Mouse (Mus musculus) heart, postnatal 36 days (tissue): Measurements from ENCODE around the gene Sucnr1. TPM values are rescaled to one million over a fixed set of nuclear protein-coding genes. Genes with fewer than 3 reads are reported as not detected.
A peak's percentile ranks its signal among the peaks of the same experiment; 100 is the strongest.
"Not testable (repeated sequence)": the region's sequence is repeated elsewhere in the genome, so short reads cannot be mapped to it uniquely, and the experiment has no call there.

ENCODE experiments used
- DNase-seq, 2 experiments: peaks; one replicate each; pipeline ENCODE4 v3.0.0; 2021 to 2022
- intact Hi-C: fragments of 180-260 bp; cut with DNase I; formaldehyde crosslinking; loops from one replicate; pipeline ENCODE4 v1.15.1; 2025
- total RNA-seq, 2 experiments: library from RNA; stranded (reverse); gene quantifications; 2 replicates each; pipeline ENCODE4 v1.2.3; 2021

Gene Sucnr1
- not detected for total RNA-seq

DNA sequence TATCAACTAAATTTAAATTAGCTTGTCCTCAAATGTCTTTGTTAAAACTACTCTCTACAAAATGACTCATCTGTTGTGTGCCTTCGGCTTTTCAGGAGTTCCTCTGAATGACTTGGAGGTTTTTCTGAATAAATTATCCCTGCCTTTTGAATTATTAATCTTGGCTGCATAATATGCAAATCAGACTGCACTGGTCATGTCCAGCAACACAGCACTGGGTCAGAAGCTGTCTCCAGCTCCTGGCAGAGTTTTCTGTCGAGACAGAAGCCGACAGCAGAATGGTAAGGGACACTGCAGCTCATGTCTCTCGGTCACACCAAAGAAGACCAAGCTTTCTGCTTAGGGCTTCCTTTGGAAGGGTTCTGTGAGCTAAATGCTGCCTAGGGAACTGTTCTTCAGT, at the start of gene Sucnr1:
TSS of gene Sucnr1 (plus strand) at position 222 of the 400 bp plus-strand sequence.
- intact Hi-C loops = no loop called here
- DNase-seq = peak in 1 of 2 experiments; percentile 3

DNA sequence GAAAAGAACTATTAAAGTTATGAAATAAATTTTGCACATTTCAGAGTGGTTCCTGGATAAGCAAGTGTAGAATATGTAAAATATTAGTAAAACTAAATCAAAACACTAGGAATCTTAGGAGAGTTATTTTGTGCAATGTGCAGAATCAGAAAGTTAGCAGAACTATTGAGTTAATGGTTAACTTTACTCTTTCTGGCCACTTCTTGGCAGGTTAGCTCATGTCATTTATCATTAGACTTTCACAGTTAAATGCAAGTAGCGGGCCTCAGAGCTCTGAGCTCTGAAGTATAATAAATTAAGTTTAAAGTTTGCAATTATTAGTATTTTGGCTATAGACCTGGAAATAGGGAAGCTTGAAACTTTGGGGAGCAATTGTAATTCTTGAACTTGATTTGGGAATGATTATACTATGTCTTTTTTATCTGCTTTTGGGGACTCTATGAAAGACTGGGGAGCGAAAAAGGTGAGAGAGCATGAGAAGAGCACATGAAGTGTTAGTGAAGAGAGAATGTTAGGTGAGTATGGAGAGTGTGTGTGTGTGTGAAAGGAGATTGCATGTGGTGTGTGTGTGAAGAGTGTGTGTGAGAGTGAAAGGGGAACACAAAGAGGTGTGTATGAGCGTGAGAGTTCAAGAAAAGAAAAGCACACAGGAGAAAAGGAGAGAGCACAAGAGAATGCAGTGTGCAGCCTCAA, 35.3 kb upstream of the Sucnr1 start:
- intact Hi-C loops = no loop called here

DNA sequence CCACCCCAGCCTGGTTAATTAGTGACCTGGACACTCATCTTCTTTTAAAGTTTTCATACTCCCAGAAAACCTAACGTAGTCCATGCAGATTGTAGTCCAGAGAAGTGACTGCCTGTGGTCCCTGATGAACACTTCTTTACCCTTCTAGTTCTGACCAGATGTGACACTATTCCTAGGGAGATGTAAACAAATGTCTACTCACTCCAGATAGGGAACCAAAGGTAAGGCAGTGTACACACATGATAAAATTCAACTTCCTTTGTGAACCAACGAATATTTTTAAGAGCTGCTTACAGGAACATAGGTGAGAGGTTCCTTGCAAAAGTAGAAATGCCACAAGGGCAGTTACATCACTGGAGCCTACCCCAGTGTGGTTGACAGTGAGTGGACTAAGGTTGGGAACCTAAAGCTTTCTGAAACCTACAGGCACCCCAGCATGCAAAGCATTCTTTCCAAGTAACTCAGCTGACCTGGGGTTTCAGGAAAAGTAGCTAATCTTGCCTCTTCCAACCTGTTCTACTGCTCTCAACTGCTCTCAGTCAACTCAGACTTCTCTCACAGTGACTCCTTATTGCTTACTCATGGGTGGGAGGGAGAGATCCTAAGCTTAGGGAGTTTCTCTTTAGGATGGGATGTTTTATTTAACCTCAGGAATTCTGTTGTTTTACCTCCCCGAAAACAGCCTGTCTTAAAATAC, 28.3 kb upstream of the Sucnr1 start:
- no peak for DNase-seq
- intact Hi-C loops = no loop called here

More for the DNA sequence above, 35.3 kb upstream of the Sucnr1 start:
- no peak for DNase-seq

DNA sequence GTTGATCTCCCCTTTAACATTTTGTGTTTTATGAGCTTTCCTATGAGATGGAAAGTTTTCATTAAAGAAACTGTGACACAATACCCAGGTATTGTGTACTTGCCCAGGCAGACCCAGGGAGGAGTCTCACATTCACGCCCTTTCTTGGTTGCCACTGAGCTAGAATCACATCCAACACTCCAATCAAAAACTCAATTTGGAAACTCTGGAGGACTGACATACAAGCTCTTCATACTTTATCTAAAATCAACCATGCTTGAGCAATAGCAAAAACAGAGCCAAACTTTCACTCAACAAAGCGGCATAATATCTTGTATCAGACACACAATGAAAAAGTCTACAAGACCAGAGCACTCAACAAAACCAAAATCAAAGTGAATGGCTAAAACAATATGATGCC, 27.7 kb upstream of the Sucnr1 start:
- intact Hi-C loops = no loop called here
- DNase-seq = no peak

DNA sequence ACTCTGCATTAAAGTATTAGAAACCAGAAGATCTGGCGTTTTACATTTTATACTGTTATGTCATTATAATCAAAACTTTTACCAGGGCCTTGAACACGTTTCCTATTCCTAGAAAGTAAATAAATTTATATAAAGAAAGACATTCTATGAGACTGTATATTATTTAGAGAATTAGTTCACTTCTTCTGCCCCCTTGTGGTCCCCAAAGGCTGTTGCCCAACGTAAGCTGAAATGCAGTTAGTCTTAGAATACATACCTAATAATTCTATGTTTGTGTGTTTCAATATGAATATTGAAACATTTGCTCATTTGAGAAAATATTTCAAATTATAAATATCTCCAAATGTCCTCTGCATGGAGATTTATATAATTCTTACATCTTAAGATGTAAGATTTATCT, 25.2 kb upstream of the Sucnr1 start:
- intact Hi-C loops = loop anchor here (5.0 kb wide), 1 partner anchor 184 kb away; no protein-coding TSS in a partner anchor
- DNase-seq = no peak

DNA sequence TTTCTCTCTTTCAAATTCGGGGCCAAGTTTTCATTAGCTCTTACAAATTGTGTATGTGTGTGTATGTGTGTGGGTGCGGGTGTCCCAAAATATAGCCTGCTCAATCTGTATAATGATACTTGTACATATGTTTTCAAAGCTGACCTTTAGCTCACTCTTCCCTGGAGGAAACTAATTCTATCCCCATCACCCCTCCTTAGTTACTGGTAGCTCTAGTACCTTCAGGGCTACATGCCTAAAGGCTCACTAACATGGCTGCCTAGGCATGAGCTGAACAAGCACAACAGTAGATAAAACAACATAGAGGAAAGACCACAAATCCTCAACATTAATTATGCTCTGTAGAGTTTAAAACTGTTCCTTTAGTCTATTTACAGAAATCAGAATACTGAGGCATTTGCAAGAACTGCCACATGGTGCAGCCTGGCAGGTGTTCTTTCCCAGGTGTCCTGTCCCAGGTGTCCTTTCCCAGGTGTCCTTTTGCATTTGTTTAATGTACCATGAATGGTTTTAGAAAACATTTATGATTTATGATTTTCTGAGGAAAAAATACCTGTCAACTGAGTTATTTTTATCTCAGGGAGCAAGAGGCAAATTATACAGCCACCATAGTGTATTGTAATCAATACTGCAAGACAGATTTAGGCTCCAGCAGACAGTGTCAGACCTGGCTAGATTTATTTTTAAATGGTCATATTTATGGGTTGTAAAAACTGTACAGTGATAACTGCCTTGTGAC, 24.4 kb upstream of the Sucnr1 start:
- intact Hi-C loops = loop anchor here (5.0 kb wide), 1 partner anchor 185 kb away; no protein-coding TSS in a partner anchor
- no peak for DNase-seq

DNA sequence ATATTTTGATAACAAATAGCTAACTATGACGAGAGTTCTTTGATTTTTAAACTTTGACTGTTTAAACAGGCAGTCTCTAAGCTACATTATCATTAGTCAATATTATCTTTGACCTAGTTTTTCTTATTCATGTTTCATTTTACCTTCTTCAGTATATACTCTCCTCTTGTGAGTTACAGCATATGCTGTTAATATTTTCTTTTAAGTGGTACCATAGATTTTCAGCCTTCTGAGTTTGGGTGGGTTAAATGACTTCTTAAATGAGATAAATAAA, 23.9 kb upstream of the Sucnr1 start:
- DNase-seq = no peak
- intact Hi-C loops = loop anchor here (5.0 kb wide), 1 partner anchor 185 kb away; no protein-coding TSS in a partner anchor

DNA sequence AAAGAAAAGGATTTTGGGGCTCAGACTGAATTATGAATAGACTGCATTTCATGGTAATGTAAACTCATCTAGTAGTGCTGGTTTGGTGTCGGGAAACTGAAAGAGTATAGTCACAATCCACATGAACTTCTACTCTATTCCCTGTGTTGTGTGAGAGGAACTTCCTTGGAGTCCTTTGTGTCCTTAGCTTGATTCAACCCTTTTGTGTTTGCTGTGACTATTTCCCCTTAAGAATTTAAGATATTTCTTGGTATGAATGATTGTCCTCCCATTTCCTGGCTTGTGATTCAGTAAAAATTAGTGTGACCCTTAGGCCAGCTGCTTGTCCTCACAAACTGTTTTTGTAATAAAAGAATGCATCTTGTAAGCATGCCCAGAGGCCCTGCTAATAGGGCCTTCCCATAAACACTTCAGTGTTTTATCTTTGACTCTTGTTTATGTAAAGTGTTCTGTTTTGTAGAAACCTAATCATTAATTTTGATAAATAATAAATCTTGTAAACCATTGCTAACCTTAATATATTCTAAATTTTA, 2.7 kb upstream of the Sucnr1 start:
- no peak for DNase-seq
- intact Hi-C loops = no loop called here

DNA sequence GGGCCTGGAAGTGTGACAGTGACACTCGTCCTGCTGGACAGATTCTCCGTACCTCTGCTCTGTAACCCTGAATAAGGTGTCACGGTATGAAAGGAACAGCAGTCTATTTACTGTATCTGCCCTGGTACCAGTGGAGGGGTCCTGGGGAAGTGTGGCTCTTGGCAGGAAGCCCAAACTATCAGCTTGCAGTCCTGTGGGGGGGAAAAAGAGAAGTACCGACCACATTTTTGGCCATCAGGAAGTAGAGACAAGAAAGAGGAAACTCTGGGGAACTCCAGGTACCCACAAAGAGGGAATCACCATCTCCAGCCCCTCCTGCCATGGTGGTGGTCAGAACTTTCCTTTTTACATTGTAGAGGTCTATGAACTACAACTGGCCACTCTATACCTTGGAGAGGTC, 1.1 kb upstream of the Sucnr1 start:
- peak; percentile 12 to 26 for DNase-seq
- intact Hi-C loops = no loop called here

DNA sequence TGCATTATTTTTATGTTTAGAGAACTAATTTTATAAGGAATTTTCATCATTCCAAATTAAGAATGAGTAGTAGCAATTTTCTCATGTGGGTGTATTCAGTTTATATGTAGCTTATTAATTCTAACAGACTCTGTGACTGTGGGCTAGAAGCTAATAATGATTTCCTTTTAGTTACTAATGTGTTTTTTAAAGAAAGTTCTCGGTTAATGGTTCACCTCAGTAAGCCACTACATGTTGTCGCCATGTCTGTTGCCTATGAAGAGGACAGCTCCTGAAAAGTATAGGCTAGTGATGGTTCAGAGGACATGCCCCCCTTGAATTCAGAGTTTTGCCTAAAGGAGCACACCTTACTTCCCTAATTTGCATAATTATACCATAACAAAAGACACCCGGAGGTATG, 1.1 kb downstream of the Sucnr1 start:
- no peak for DNase-seq
- intact Hi-C loops = no loop called here

DNA sequence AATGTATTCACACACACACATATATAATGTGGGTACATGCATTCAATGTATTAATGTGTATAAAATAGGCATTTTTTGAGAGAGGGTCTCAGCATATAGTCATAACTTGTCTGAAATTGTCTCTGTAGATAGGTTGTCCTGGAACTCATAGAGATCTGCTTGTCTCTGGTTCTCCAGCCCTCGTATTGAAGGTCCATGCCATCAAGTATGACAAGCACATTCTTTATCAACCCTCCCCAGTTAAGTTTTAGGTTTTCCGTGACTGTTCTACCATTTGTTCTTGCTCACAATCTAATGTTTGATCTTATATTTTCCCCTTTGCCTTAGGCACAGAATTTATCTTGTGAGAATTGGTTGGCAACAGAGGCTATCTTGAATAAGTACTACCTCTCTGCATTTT, 4.1 kb downstream of the Sucnr1 start:
- intact Hi-C loops = no loop called here
- DNase-seq = no peak

DNA sequence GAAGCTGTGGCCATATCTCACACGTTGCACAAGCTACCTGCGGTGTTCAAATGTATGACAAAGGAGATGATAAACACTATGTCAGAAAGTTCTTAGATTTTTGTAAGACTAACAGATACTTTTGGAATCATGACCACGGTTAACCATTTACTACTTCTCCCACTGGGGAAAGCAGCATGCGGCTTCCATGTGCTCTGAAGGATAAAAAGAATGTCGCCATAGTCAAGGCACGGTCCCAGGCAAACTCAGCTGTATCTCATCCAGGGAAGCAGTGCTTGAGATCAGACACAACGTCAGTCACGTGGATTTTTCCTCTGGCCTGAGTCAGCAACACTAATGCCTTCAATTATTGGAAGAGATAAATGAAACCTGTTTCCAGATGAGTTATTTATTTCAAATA, 9.7 kb downstream of the Sucnr1 start:
- DNase-seq = no peak
- intact Hi-C loops = no loop called here

DNA sequence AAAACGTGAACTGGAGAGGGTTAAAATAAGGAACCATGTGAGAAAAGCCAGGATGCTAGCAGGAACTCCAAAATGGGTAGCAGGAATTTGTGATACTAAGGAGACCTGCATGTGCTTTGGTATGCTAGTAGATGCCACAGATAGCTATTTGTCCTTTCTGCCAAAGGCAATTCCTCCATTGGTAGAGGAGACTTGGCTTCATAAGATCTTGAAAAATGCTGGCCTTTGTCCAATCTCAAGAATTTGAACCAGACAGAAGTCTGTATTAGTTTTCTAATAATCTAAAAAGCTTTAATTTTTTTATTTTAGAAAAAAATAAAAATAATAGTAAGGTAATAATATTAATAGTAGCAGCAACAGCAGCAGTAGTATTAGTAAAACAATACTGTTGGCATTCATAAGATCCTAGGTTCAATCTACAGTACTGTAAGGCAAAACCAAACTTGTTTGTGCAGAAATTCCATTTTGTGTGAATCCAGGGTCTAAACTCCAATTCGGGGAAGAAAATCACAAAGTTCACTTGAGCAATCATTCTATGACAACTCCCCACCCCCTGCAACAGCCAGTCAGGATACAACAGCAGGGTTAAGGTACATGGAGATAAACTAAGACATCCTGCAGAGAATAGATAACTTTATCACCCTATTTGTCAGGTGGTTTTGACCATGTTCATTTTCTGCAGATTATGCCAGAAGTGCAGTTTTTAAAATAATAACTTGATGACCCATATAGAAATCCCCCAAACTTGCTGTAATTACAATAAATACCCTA, 12.9 kb downstream of the Sucnr1 start:
- intact Hi-C loops = no loop called here
- DNase-seq = no peak

DNA sequence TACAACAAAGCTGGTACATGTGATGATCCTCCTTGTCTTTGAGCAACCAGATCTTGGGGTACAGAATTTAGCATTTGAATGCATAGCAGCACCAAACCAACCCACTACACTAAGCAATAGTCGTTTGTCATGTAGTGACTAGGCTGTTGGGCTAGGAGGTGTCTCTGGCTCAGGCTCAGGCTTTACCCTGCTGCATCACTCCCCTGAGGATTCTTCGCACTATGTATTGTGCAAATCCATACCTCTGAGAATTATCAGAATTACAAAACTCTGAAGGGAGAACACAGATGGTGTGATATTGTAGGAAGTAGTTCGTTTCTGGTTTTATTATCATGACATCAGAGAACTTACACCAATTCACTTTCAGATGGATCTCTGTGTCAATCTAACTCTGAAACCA, 15.3 kb downstream of the Sucnr1 start:
- intact Hi-C loops = no loop called here
- no peak for DNase-seq

DNA sequence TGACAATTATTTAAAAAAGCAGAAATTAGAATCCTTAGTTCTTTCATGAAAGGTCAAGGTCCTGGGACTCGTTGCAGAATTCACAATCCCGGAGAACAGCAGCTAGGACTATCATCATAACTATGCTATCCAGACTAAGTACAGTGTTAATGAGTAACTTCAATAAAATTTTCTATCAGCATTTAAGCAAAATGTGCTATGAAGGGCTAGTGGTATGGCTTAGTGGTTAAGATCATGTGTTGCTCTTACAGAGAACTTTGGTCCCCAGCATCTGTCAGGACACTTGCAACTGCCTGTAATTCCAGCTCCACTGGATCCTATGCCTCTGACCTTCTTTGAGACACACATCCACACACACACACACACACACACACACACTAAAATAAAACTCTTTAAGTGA, 15.8 kb downstream of the Sucnr1 start:
- DNase-seq = no peak
- intact Hi-C loops = no loop called here

DNA sequence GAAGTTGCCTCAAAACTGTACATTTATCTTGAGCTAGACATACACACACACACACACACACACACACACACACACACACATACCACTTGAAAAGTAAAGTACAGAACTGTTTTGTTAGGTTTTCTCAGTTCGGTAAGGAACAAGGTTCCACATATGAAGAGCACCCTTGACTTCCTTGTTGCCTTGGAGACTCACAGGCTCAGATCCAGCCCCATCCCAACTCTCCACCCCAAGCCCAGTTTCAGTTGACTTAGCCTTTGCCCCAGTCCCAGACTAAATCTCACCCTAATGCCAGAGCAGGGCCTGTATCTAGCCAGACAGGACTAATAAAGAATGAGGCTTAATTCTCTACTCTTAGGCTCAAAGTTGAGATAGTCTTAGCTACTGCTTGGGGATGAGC, 16.9 kb downstream of the Sucnr1 start:
- no peak for DNase-seq
- intact Hi-C loops = no loop called here

DNA sequence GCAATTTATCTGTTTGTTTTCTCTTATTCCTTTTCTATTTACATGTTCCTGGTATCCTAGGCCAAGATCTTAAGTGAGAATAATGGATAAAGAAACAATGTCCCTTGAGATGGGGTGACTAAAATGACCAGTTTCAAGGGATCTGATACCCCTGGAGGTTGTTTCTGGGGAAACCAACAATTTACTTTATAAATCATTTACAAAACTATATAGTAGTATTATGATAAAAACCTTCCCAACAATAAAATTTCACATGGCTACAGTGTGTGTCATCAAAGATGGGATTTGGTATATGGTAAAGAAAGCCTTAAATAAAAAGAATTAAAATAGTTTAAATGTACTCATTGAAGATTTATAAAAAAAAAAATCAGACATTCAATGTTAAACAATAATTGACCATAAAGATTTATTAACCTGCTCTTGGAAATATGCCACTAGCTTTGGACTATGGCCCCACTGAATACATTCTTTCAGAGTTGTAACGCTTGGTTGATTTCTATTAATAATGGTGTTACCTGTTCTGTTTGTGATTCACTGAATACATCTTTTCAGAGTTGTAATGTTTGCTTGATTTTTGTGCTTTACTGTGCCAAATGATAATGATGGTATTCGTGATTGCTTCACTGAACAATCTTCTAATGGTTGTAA, 22.9 kb downstream of the Sucnr1 start:
- intact Hi-C loops = no loop called here
- no peak for DNase-seq

DNA sequence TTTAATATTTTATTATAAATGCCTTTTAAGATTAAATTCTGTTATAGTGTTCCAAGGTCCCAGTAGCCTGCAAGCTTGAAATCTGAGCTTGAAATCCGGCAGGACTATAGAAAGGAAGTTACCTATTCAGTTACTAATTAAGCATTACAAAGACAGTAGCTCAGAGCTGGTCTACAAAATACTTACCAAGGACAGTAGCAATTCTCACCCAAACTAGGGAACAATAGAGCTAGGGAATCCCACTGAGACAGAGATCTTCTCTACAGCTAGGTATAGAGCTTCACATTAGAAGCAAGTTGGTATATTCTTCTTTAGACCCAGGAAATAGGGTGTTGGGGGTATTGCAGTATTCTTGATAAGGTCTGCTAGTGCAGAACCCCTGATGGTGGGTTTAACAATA, 24.8 kb downstream of the Sucnr1 start:
- intact Hi-C loops, DNase-seq: not testable (repeated sequence)

DNA sequence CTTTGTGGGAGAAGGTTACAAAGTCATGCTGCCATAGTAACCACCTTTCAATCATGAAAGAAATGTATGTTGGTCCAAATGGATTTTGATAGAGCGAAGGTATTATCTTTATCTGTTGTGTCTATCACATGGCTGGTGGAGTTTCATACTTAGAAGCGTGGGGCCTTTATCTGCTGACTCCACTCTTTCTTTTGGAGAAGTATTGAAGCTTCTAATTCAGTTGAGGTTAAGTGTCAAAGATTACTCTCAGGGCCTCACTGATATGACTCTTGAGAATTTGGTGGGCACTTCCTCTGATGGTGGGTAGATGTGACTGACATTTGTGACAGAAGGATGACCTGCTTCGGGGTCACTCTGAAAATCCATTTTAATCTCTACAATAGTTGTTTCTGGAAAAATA, 26.1 kb downstream of the Sucnr1 start:
- intact Hi-C loops = no loop called here
- DNase-seq = no peak

DNA sequence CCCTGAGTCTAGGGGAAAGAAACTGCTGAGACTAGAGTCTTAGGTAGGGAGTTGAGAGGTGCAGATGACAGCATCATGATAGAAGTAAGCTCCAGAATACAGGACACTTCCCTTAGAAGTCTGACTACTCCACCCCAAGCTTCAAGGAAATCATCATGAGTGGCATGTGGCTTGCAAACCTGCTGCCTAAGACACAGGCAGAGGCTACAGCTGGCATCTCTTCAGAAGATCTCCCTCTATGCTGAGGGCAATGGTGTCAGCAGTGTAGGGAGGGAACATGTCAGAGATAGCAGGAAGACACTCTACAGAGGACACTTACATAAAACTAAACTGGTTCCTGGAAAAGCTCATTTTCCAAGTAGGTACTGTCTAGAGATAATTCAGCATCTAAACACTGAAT, 27.1 kb downstream of the Sucnr1 start:
- intact Hi-C loops = no loop called here
- no peak for DNase-seq
